Mouse (Mus musculus) layer of hippocampus, adult 8-10 months (tissue): Measurements from ENCODE around the gene Ccdc42. TPM values are rescaled to one million over a fixed set of nuclear protein-coding genes. Genes with fewer than 3 reads are reported as not detected.

ENCODE experiments used
- DNase-seq, 2 experiments: peaks; one replicate each; pipeline ENCODE4 v3.0.0; 2022; ENCODE audit warnings: low spot score in 2 of 2
- total RNA-seq, 4 experiments: library from RNA; stranded (reverse); gene quantifications; 2 replicates each; pipeline ENCODE4 v1.2.4; 2022

Ccdc42 gene
- total RNA-seq, 4 experiments from 2014 or later, result 1.8 to 2.5 (median 2.0) TPM

GRCm38 (mm10) chr11:68644781-68645180, 58.0 kb downstream of the Ccdc42 start:
- no peak for DNase-seq

Other genes starting within 250 kb of the Ccdc42 start
- gene Ntn1, start 186.2 kb upstream of the Ccdc42 start, total RNA-seq, result 1 to 10 TPM; 6.0 to 7.3 (median 7.0) TPM
- 1 to 10 TPM; 1.7 to 6.8 (median 3.3) TPM for gene Pik3r5, start 154.9 kb upstream of the Ccdc42 start, total RNA-seq
- gene Pik3r6, start 84.0 kb upstream of the Ccdc42 start, total RNA-seq, result 1 to 10 TPM; 1.5 to 6.2 (median 2.5) TPM
- gene Mfsd6l, start 30.8 kb upstream of the Ccdc42 start, total RNA-seq, result not detected
- gene Myh10, start 104.5 kb downstream of the Ccdc42 start, total RNA-seq, result 100 to 1,000 TPM; 139 to 165 (median 152) TPM